Mouse (Mus musculus): Measurements from ENCODE around the gene Polm. TPM values are rescaled to one million over a fixed set of nuclear protein-coding genes. Genes with fewer than 3 reads are reported as not detected.

Polm gene
- polyA plus RNA-seq (2016; fragmentation: Nextera tagmentation; extraction: Ambion mirVana), result 9.4 and 10.0 TPM in 2 replicates

DNA sequence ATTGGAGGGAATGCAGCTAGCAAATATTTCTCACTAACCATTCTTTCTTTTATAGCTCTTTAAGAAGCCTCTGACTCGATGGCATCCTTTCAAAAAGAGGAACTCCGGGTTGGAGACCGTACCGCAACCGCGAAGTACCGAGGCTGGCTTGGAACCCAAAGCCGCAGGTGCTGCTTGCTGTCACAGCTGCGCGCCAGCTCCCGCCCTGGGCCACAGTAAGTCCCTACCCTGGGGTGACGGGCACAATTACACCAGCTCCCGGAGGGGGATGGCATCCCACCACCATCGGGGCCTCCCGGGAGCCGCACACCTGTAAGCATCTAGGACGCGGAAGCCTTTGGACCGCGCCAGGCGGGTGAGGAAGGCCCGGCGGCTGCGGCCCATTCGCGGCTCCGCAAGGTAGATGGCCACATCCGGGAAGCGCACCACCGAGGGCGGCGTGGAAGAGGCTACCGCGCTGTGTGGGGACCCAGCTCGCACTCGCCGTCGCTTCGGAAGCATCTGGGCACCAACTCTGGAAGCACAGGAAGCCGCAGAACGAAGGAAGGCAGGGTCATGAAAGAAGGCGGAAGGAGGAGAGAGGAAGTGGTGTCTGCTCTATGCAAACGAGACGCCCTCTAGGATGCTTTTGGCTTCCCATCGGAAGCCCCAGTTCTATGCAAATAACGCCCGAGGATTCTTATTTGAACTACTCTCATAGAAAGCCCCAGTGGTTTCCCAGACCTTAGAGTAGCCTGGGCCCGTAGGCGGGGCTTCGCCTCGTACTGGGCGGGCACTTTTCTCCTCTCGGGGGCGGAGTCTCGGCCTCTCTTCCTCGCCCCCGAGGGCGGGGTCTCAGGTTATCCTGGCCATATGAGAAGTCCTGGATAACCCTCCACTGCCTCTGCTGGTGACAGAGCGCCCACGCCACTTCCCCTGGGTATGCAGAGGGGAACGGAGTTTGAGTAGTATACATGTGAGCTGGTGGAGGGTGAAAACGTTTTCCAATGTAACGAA, at the start of gene Polm:
TSS of gene Polm (minus strand) at position 766 of the 996 bp plus-strand sequence.
- Histone ChIP-seq H3K27ac (replicated peaks) (peak within 1 kb of the TSS; percentile 87), H3K36me3 (replicated peaks) (peaks cover 21% of the 10 kb centered on the region), H3K27me3 (replicated peaks; ENCODE audit: low read depth, poor library complexity, severe bottlenecking) (no peaks in the 10 kb centered on the region), H3K4me1 (peaks cover 24% of the 10 kb centered on the region), H3K4me3 (peak within 1 kb of the TSS; percentile 91), H3K9me3 (no peaks in the 10 kb centered on the region)
- DNase-seq (ENCODE audit: low spot score), result peak; percentile 94
- WGBS, result under 1% methylated on average over 63 of the region's 63 CpGs

DNA sequence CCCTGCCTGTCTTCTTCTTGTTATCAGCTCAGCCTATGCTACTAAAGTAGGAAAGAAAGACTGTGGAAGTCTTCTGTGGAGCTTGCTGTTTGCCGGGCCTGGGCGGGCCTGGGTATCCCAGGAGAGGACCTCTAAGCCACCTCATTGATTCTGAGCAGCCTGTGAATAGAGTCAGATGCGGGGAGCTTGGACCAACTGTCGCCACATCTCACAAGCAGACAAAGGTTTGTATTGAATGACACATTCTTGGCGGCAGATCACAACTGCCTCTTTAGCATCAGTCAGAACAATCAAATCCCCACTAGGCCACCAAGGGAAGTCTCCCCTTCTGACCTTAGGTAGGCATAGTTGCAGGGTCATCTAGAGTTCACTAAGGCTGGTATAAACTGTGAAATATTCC, 49.4 kb upstream of the Polm start:
- Histone ChIP-seq H3K4me1 (peaks cover 55% of the 10 kb centered on the region), H3K36me3 (replicated peaks) (no peaks in the 10 kb centered on the region), H3K27me3 (replicated peaks; ENCODE audit: low read depth, poor library complexity, severe bottlenecking) (no peaks in the 10 kb centered on the region), H3K4me3 (no peak overlapping the region), H3K27ac (replicated peaks) (peak overlapping the region; percentile 79), H3K9me3 (no peaks in the 10 kb centered on the region)
- 38% methylated on average over 5 of the region's 5 CpGs for WGBS
- DNase-seq (ENCODE audit: low spot score), result peak; percentile 25

DNA sequence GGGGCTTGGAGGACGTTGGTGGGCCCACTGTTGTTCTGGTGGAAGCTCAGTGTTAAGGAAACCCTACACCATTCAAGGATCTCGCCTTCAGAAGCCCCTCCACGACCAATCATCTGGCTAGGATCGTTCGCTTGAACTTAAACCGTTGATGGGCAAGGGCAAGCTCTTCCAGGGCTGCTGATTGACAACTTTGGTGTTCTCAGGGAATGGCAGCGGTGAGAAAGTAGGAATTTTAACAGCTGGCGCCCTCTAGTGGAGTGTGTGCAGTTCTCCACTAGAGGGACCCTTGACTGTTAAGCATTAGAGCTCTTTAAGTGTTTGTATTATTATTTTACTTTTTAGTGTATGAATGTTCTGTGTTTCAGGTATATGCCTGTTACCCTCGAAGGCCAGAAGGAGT, 48.4 kb upstream of the Polm start:
- 19% methylated on average over 9 of the region's 9 CpGs for WGBS

GRCm38 (mm10) chr11:5882518-5882917, 44.7 kb upstream of the Polm start:
- no peak overlapping the region for H3K4me3 ChIP-seq
- peaks cover 30% of the 10 kb centered on the region for H3K4me1 ChIP-seq
- DNase-seq (ENCODE audit: low spot score), result no peak
- no peak overlapping the region for H3K27ac ChIP-seq (replicated peaks)
- 84% methylated on average over 8 of the region's 8 CpGs for WGBS
- H3K36me3 ChIP-seq (replicated peaks), result no peaks in the 10 kb centered on the region
- no peaks in the 10 kb centered on the region for H3K27me3 ChIP-seq (replicated peaks; ENCODE audit: low read depth, poor library complexity, severe bottlenecking)
- H3K9me3 ChIP-seq, result no peaks in the 10 kb centered on the region

More for the DNA sequence above, 48.4 kb upstream of the Polm start:
- no peaks in the 10 kb centered on the region for H3K9me3 ChIP-seq
- H3K4me1 ChIP-seq, result peaks cover 44% of the 10 kb centered on the region
- peak; percentile 73 for DNase-seq (ENCODE audit: low spot score)
- H3K36me3 ChIP-seq (replicated peaks), result no peaks in the 10 kb centered on the region
- no peak overlapping the region for H3K4me3 ChIP-seq
- no peaks in the 10 kb centered on the region for H3K27me3 ChIP-seq (replicated peaks; ENCODE audit: low read depth, poor library complexity, severe bottlenecking)
- H3K27ac ChIP-seq (replicated peaks), result peak overlapping the region; percentile 44; the same call in 1 of the 2 replicates

GRCm38 (mm10) chr11:5879905-5880304, 42.1 kb upstream of the Polm start:
- Histone ChIP-seq H3K27ac (replicated peaks) (no peak overlapping the region), H3K27me3 (replicated peaks; ENCODE audit: low read depth, poor library complexity, severe bottlenecking) (no peaks in the 10 kb centered on the region), H3K4me3 (no peak overlapping the region), H3K36me3 (replicated peaks) (peaks cover 19% of the 10 kb centered on the region), H3K4me1 (peaks cover 32% of the 10 kb centered on the region), H3K9me3 (no peaks in the 10 kb centered on the region)
- peak; percentile 81 for DNase-seq (ENCODE audit: low spot score)
- 46% methylated on average over 5 of the region's 5 CpGs for WGBS

DNA sequence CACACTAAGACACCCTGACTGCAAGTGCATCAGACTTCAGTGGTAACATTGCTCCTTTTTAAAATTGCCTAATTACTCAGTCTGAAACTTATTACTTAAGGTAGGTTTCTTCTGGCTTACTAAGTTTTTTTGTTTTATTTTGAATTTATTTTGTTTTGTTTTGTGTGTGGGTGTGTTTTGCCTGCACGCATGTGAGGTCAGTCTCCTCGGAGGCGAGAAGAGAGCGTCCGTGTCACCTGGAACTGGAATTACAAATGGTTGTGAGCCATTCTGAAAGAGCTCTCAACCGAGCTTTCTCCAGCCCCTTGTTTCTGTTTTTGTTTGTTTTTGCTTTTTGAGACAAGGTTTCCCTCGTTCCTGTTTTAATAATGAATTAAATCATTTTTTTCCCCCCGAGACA, 40.8 kb upstream of the Polm start:
- peaks cover 32% of the 10 kb centered on the region for H3K4me1 ChIP-seq
- whole genome bisulfite sequencing, result 55% methylated on average over 8 of the region's 8 CpGs
- peak overlapping the region; percentile 87 for H3K27ac ChIP-seq (replicated peaks)
- H3K36me3 ChIP-seq (replicated peaks), result peaks cover 31% of the 10 kb centered on the region
- H3K9me3 ChIP-seq, result no peaks in the 10 kb centered on the region
- DNase-seq (ENCODE audit: low spot score), result no peak
- peak overlapping the region; percentile 77 for H3K4me3 ChIP-seq
- no peaks in the 10 kb centered on the region for H3K27me3 ChIP-seq (replicated peaks; ENCODE audit: low read depth, poor library complexity, severe bottlenecking)

GRCm38 (mm10) chr11:5877921-5878526, 40.2 kb upstream of the Polm start, which contains the start of gene Pold2:
Pold2 (minus strand) TSS chr11:5878292.
- WGBS, result under 1% methylated on average over 52 of the region's 52 CpGs
- peak; percentile 99 for DNase-seq (ENCODE audit: low spot score)
- peak within 1 kb of the TSS; percentile 87 for H3K27ac ChIP-seq (replicated peaks)
- H3K4me3 ChIP-seq, result peak within 1 kb of the TSS; percentile 77
- no peaks in the 10 kb centered on the region for H3K9me3 ChIP-seq
- H3K36me3 ChIP-seq (replicated peaks), result peaks cover 38% of the 10 kb centered on the region
- H3K4me1 ChIP-seq, result peaks cover 32% of the 10 kb centered on the region
- no peaks in the 10 kb centered on the region for H3K27me3 ChIP-seq (replicated peaks; ENCODE audit: low read depth, poor library complexity, severe bottlenecking)

DNA sequence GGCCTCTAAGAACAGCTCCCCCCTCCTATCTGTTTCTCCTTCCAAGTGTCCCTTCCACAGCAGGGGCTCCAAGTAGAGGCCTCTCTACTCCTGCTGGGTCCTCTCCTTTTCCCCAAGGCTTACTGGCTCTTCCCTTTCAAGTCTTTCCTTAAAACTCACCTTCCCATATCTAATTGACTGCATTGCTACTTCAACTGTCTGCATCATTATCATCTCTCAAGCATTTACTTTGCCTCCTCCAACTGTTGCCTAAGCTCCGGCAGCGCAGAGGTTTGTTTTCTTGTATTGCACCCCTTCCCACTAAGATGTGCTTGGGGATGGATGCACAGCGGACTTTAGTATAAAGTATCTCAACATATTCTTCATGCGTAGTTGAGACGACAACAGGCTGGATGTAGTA, 39.6 kb upstream of the Polm start:
- Histone ChIP-seq H3K36me3 (replicated peaks) (peaks cover 44% of the 10 kb centered on the region), H3K27me3 (replicated peaks; ENCODE audit: low read depth, poor library complexity, severe bottlenecking) (no peaks in the 10 kb centered on the region), H3K27ac (replicated peaks) (peak overlapping the region; percentile 87), H3K9me3 (no peaks in the 10 kb centered on the region), H3K4me1 (peaks cover 32% of the 10 kb centered on the region), H3K4me3 (peak overlapping the region; percentile 77)
- DNase-seq (ENCODE audit: low spot score), result peak; percentile 19
- WGBS, result 7% methylated on average over 5 of the region's 5 CpGs

DNA sequence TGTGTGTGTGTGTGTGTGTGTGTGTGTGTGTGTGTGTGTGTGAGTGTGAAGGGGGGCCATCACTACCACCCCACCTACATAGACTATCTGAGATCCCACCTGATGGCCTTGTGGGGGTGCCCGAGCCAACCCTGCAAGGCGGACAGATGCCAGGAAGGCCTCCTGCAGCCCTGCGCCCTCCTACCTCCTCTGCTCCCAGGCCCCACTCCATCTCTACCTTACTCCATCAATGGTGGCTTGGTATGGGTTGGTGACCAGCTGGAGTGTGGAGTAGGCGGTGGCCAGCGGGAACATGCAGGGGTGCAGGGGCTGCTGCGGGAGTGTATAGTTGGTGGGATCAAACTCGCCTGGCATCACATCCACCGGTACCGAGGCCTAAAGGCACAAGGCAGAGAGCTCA, 35.4 kb upstream of the Polm start:
- Histone ChIP-seq H3K4me3 (no peak overlapping the region), H3K4me1 (peaks cover 21% of the 10 kb centered on the region), H3K27me3 (replicated peaks; ENCODE audit: low read depth, poor library complexity, severe bottlenecking) (no peaks in the 10 kb centered on the region), H3K27ac (replicated peaks) (no peak overlapping the region), H3K9me3 (no peaks in the 10 kb centered on the region), H3K36me3 (replicated peaks) (peaks cover 86% of the 10 kb centered on the region)
- DNase-seq (ENCODE audit: low spot score), result no peak
- 97% methylated on average over 9 of the region's 9 CpGs for WGBS

DNA sequence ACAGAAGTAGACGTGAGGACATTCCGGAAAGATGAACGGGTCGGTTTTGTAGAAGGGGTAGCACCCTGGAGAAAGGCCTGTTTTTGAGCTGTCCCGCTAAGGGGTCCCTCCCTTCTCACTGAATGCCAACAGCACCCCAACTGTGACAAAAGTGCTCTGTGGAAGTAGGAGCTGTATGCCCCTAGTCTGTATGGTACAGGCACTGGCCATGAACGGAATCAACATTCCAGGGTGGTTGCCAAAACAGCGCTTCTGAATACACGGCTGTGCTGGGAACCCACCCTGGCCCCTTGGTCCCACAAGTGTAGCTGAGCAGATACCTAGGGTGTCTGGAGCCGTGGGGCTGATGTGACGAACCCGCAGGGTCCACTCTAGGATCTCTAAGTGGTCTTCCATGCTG, 34.9 kb upstream of the Polm start:
- Histone ChIP-seq H3K36me3 (replicated peaks) (peaks cover 91% of the 10 kb centered on the region), H3K9me3 (no peaks in the 10 kb centered on the region), H3K27me3 (replicated peaks; ENCODE audit: low read depth, poor library complexity, severe bottlenecking) (no peaks in the 10 kb centered on the region), H3K4me3 (no peak overlapping the region), H3K27ac (replicated peaks) (no peak overlapping the region), H3K4me1 (peaks cover 21% of the 10 kb centered on the region)
- WGBS, result 94% methylated on average over 11 of the region's 11 CpGs
- DNase-seq (ENCODE audit: low spot score), result no peak

DNA sequence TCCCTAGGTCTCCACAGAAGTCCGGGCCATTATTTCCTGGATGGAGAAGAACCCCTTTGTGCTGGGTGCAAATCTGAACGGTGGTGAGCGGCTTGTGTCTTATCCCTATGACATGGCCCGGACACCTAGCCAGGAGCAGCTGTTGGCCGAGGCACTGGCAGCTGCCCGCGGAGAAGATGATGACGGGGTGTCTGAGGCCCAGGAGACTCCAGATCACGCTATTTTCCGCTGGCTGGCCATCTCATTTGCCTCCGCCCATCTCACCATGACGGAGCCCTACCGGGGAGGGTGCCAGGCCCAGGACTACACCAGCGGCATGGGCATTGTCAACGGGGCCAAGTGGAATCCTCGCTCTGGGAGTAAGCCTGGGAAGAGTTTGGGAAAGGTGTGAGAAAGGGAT, 32.3 kb upstream of the Polm start:
- Histone ChIP-seq H3K4me1 (no peaks in the 10 kb centered on the region), H3K27ac (replicated peaks) (no peak overlapping the region), H3K27me3 (replicated peaks; ENCODE audit: low read depth, poor library complexity, severe bottlenecking) (no peaks in the 10 kb centered on the region), H3K36me3 (replicated peaks) (peaks cover 77% of the 10 kb centered on the region), H3K4me3 (no peak overlapping the region), H3K9me3 (no peaks in the 10 kb centered on the region)
- WGBS, result 92% methylated on average over 16 of the region's 16 CpGs
- no peak for DNase-seq (ENCODE audit: low spot score)

DNA sequence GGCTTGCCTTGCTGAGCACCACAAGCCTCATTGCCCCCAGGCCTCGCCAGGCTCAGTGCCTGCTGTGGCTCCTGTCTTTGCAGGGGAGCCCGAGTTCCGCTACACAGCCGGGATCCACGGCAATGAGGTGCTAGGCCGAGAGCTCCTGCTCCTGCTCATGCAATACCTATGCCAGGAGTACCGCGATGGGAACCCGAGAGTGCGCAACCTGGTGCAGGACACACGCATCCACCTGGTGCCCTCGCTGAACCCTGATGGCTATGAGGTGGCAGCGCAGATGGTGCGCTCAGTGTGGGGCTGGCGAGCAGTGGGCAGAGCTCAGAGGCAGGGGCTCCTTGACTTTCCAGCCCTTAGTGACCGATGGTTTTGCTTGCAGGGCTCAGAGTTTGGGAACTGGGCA, 31.5 kb upstream of the Polm start:
- Histone ChIP-seq H3K4me1 (no peaks in the 10 kb centered on the region), H3K9me3 (no peaks in the 10 kb centered on the region), H3K36me3 (replicated peaks) (peaks cover 74% of the 10 kb centered on the region), H3K4me3 (no peak overlapping the region), H3K27me3 (replicated peaks; ENCODE audit: low read depth, poor library complexity, severe bottlenecking) (peaks cover 5% of the 10 kb centered on the region), H3K27ac (replicated peaks) (no peak overlapping the region)
- DNase-seq (ENCODE audit: low spot score), result no peak
- WGBS, result 93% methylated on average over 16 of the region's 16 CpGs
